Mouse (Mus musculus) left cerebral cortex, postnatal 4 days (tissue): ENCODE data around the gene Ssu72. TPM values are rescaled to one million over a fixed set of nuclear protein-coding genes. Genes with fewer than 3 reads are reported as not detected.
"Not testable (repeated sequence)": the region's sequence is repeated elsewhere in the genome, so short reads cannot be mapped to it uniquely, and the experiment has no call there.

Experiments used
- DNase-seq: peaks from one replicate; pipeline ENCODE4 v3.0.0-alpha.2; 2022
- intact Hi-C: fragments of 180-260 bp; cut with DNase I; formaldehyde crosslinking; loops from one replicate; pipeline ENCODE4 v1.15.1; 2025
- total RNA-seq, 2 experiments: library from RNA; stranded (reverse); gene quantifications; 2 replicates each; pipeline ENCODE4 v1.2.3; 2021

The Ssu72 gene
- total RNA-seq, 2 experiments from 2014 or later = 82.1 to 83.7 TPM

DNA sequence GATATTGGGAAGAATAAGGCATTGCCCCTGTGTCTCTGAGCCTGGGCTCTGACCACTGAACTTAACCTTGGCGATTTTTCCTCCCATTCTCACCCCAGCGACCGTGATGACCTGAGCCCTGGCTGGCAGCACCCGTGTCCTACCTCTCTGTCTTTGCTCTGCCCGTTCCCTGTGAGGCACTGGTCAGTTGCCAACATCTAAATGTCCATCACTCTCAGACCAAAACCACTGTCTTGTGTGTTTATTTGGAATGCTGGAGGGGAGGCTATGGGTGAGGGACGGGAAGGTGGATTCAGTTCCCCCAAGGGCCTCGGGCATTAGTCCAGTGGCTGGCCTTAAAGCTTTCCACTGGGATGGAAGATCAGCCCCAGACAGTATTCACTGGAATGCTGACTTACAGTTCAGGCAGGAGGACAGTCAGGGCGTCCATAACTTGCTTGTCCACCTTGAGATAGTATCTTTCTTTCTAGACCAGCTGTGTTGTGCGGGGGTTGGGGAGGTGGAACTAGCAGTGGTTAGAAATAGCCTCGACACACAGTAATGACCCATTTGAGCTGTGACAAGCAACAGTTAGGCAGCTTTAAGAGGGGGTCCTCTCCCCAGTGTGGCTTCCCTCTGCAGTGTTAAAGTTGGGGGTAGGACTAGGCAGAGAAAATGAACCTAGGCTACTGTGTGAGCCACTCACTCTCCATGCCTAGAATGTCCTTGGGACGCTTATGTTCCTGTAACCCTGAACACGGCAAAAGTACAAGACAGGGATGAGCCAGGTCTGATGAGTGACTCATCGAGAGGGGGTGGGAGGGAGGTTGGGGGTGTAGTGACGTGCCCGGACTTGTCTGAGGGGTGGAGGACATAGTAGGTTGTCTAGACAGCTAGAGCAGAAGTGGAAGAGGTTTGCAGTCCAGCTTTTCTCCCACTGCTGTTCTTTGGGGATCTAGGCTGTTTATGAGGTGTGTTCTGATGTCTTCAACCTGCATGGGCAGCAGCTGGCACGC lies 8.0 kb upstream of the Ssu72 start:
- DNase-seq = no peak
- intact Hi-C loops = no loop called here

GRCm38 (mm10) chr4:155700425-155700824 lies 4.2 kb upstream of the Ssu72 start:
- DNase-seq = no peak
- intact Hi-C loops = no loop called here

DNA sequence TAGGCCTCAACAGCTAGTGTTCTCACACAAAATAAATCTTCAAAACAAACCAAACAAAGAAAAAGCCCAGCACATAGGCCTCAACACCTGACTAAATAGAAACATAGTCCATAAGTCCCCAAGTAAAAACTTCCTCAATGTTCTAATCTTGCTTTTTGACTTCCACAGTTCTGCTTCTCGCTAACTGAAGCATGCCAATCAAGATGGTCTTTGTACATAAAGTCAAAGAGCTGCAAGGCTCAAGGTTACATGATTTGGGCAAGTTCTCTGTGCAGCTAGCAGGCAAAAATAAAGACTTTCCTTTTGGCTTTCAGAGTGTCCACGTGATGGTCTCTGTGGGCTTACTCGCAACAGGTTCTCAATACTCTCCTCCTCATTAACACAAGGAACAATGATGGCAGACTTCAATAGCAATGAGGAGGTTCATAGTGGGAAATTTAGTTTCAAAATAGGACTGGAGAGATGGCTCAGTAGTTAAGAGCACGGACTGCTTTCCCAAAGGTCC lies 1.1 kb upstream of the Ssu72 start:
- intact Hi-C loops = no loop called here
- DNase-seq = no peak

DNA sequence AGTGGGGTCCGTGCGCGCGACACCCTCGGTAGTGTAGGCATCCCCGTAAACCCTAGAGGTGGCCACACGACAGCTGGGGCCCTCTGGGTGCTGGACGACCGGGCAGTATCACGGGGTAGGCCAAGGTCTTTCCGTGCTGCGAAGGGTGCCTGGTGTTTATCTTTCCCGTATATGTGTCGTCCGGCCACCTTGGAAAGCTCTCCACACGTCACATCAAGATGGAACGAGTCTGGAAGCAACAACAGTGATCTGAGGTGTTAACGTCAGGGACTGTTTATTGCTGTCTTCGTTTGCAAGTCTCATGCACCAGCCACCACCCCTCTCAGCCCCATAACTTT lies 961 bp downstream of the Ssu72 start:
- intact Hi-C loops = no loop called here
- DNase-seq = no peak

GRCm38 (mm10) chr4:155708582-155708981 lies 4.0 kb downstream of the Ssu72 start:
- no peak for DNase-seq
- intact Hi-C loops = no loop called here

DNA sequence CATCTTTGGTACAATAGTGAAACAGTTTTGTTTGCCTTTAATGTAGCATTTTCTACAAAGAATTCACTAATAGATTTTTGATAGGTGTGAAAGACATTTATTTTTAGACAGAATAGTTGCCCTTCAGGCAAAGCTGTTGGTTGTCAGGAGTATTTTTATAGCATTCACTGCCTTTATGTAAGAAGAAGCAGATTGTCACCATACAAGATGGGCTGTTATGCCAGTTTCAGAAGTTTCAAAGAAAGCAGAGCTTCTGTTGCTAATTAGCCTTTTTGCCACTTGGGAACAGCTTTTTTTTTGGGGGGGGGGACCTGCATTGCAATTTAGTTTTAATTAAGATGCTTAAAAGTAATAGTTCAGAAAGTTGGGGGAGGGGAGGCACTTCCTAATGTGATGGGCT lies 4.4 kb downstream of the Ssu72 start:
- no peak for DNase-seq
- intact Hi-C loops = no loop called here

GRCm38 (mm10) chr4:155710521-155711252 lies 6.1 kb downstream of the Ssu72 start:
- intact Hi-C loops = no loop called here
- peak; percentile 31 for DNase-seq

DNA sequence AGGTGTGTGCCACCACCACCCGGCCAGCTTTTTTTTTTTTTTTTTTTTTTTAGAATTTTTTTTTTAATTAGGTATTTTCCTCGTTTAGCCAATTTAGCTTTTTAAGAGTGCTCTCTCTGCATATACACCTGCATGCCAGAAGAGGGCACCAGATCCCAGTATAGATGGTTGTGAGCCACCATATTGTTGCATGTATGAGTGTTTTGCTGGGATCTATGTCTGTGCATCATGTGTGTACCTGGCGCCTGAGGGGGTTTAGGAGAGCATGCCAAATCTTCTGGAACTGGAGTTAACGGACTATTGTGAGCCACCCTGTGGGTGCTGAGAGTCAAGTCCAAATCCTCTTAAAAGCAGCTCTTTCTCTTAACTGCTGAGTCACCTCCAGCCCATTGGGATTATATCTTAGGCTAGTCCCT lies 17.1 kb downstream of the Ssu72 start:
- intact Hi-C loops = no loop called here

GRCm38 (mm10) chr4:155727993-155728392 lies 23.4 kb downstream of the Ssu72 start:
- no peak for DNase-seq
- intact Hi-C loops = no loop called here

More for the DNA sequence above, 17.1 kb downstream of the Ssu72 start:
- peak; percentile 27 for DNase-seq

DNA sequence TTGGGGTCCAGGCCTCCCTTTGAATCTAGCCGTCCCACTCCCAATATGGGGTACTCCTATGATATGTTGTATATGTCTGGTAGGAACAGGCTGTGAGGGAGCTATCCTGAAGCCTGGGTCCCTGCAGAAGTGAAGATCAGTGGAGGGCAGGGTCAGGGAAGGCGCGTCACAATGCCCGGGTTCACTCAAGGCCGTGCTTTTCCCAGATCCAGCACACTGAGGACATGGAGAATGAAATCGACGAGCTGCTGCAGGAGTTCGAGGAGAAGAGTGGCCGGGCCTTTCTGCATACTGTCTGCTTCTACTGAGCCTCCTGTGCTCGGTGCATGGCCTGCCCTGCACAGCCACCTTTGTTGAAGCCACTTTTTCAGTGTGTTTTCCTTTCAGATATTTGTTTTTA lies 28.7 kb downstream of the Ssu72 start:
- intact Hi-C loops = no loop called here
- DNase-seq = no peak

DNA sequence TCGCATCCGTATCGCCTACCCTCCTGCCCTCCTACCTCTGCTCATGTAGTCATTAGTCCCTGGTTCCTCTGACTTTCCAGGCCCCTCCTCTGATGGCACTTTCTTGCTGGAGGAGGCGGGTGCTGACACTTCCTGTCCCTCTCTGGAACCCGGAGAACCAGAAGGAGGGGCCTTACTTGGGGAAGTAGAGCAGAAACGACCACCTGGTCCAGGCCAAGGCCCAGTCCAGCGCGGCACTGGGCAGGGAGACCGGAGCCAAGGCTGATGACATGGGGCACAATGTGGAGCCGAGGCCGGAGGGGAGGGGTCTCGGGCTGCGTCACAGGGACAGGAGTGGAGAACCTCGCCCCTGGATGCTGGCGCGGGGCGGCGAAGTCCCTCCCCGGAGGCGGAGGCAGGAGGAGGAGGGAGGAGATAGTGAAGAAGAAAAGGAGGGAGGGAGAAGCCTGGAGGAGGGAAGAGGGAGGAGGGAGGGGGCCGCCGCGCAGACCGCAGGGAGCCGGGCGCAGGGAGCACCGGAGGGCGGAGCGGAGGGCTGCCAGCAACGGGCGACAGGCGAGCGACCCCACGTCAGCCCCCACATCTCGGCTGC lies 29.8 kb downstream of the Ssu72 start, which contains the start of gene Tmem240:
Gene Tmem240, plus strand, starts transcription at position 451 of the 592 bp plus-strand sequence.
- intact Hi-C loops = no loop called here

GRCm38 (mm10) chr4:155734951-155735702 lies 30.5 kb downstream of the Ssu72 start:
- intact Hi-C loops = no loop called here
- peak; percentile 81 for DNase-seq

More for the DNA sequence above, 29.8 kb downstream of the Ssu72 start, which contains the start of gene Tmem240:
- DNase-seq = peak; percentile 98

- DNase-seq = no peak
- intact Hi-C loops = no loop called here
Measured at GRCm38 (mm10) chr4:155735788-155736187, 31.2 kb downstream of the Ssu72 start.

- no peak for DNase-seq
- intact Hi-C loops = no loop called here
Measured at GRCm38 (mm10) chr4:155736421-155736820, 31.8 kb downstream of the Ssu72 start.

DNA sequence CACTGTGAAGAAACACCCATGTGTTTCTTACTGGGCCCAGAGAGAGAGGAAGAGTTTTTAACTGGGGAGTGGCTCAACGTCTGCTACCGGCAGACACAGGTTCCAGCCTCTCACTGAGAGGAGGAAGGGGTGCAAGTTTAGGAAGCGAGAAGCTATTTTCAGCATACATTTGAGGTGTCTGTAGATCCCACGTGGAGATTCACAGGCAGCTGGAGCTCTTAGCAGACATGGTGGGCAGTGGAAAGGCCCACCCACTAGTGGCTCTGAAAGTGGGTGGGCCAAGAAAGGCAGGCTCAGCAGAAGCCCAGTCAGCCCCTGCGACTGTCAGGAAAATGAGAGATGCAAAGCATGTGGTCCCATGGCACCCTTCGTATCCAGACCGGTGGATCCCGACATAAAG lies 33.7 kb downstream of the Ssu72 start:
- intact Hi-C loops = no loop called here

GRCm38 (mm10) chr4:155739152-155739551 lies 34.6 kb downstream of the Ssu72 start:
- peak; percentile 18 for DNase-seq
- intact Hi-C loops = no loop called here

More for the DNA sequence above, 33.7 kb downstream of the Ssu72 start:
- no peak for DNase-seq

- intact Hi-C loops = no loop called here
- DNase-seq = peak; percentile 69
Measured at GRCm38 (mm10) chr4:155739741-155740636, 35.4 kb downstream of the Ssu72 start.

- DNase-seq, intact Hi-C loops: not testable (repeated sequence)
Measured at GRCm38 (mm10) chr4:155740681-155741080, 36.1 kb downstream of the Ssu72 start.

- intact Hi-C loops = no loop called here
- DNase-seq = no peak
Measured at GRCm38 (mm10) chr4:155742684-155743083, 38.1 kb downstream of the Ssu72 start.
